Mouse (Mus musculus): ENCODE results near the gene Coil.

DNA sequence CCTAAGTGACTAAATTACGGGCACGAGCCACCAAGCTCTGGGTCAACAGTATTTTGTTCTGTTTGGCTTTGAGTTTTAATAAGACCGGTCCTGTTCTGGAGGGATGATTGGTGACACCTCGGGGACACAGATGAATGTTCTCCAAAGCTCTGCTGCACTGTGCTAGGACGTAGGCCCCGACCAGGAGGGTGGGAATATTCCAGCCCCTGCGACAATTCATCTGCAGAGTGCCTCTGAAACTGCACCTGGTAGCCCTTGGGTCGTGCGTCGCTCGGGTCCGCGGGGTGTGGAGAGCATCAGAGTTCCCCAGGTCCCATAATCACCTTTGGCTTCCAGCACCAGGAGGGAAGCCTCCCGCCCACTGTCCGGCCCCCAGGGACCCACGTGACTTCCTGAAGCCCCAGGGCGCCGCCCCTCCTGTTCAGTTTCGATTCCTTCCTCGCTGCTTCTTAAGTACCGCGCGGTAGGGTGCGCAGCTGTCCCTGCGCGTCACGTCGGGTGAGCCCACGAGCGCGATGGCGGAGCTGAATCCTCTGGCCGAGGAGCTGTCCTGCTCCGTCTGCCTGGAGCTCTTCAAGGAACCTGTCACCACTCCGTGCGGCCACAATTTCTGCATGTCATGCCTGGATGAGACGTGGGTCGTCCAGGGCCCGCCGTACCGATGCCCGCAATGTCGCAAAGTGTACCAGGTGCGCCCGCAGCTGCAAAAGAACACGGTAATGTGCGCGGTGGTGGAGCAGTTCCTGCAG, 29.1 kb downstream of the Coil start, which contains the start of gene Trim25:
- TF ChIP-seq GATA1 (IDR thresholded peaks at IDR 0.05; ENCODE audit: borderline replicate concordance, low read length) (no peak), FLI1 (IDR thresholded peaks at IDR 0.05; ENCODE audit: low read length) (no peak)
